Mouse (Mus musculus) cortical plate, adult 2 months (tissue): ENCODE results near the gene Porcn.

ENCODE experiments used
- CTCF ChIP-seq: fragments of 200-500 bp; IDR thresholded peaks from 2 replicates; pipeline ENCODE4 v1.5.1; 2011; ENCODE audit warnings: mild to moderate bottlenecking, control low read depth, low read length; ENCODE audit not compliant: insufficient read depth; ENCODE audit errors: extremely low read depth
- POLR2A ChIP-seq: fragments of 200-500 bp; IDR thresholded peaks from 2 replicates; pipeline ENCODE4 v1.6.1; 2011; ENCODE audit warnings: mild to moderate bottlenecking, low read length, control low read depth; ENCODE audit not compliant: insufficient read depth; ENCODE audit errors: extremely low read depth

DNA sequence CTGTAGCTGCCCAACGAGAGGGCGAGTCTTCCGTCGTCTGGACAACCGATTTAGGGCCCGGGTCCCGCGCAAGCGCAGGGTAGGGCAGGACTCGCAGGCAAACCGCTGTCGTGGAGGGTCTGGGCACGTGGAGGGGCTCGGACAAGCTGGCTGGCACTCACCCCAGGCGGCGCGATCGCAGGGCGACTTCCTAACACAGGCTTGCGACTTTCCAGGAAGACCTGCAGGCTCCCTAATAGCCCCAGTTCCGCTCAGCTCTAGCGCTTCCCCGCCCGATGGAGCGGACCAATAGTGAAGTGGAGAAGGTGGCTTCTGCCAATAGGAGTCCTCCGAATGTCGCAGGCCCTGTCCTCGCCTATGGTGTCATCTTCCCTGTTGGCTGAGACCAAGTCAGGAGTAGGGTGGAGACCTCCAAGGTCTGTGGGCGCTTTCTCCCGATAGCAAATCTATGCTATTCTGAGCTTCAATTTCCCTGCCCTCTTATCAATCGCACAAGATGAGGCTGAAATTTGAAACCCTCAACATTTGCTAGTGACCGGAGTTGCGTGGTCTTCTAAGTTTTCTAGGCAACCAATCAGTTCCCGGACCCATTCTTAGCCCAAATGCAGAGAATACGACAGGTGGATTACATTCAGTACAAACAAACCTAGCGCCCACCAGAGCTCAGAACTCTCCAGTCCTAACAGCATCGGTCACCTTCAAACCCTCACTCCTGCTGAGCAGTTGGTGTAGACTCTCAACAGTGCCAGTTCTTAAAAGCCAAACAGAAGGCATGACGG lies 13.5 kb downstream of the Porcn start:
- no peak for TF ChIP-seq CTCF
- peak; percentile 67 for TF ChIP-seq POLR2A
